Mouse (Mus musculus) v-Abl transformed pro-B cells (cell line): ENCODE measurements around the gene Wnt7a.

Experiments used
- in situ Hi-C, 2 experiments: fragments of 400-800 bp; cut with MboI; formaldehyde crosslinking; loops; one replicate each; pipeline ENCODE4 v1.15.1; 2025; ENCODE audit not compliant: unreplicated experiment in 2 of 2

The Wnt7a gene

DNA sequence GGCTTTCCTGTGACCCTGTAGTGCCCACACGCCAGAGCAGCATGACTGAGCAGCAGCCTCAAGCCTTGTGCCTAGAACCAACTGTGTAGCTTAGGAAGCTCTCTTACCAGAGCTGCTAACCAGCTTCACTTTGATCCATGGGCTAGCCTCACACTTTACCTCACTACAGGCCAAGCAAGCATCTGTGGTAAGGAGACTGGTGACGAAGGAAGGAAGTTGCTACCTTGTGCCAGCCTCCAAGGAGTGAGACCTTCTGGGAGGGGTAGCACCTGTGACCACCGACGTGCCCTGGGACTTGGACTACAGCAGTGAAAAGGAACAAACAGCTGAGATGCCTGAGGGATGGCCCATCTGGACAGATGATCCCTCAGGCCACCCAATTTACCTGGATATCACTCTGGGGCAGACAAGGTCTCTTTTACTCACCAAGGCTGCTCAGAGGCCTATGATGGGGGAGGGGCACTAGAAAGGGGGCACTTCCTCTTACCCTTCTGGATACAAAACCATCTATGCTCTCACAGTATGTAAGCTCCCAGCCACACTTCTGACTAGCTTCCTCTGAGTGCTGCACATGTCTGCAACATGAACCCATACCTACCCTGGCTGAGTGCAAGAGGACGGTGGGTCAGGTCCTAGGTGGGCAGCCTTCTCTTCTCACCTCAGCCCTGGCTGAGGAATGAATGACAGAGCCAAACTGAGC lies 18.5 kb downstream of the Wnt7a start:
- in situ Hi-C loops = no loop called here

DNA sequence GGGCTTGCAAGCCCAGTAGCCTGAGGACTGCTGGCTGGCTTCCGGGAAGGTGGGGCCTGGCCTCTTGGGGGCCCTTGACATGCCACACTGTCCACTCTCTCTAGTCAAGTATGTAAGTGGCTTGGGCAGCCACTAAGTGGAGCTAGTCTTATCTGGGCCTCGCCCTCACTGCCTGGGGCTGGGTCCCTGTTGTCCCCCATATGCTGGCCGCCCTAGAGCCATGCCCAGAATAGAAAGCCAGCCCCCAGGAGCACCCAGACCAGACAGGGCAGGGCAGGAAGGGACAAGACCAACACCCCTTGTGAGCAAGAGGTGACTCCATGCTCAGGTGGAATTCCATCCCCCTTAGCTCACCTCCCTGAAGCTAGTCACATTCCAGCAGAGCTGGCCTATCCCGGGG lies 22.0 kb downstream of the Wnt7a start:
- in situ Hi-C loops = no loop called here

DNA sequence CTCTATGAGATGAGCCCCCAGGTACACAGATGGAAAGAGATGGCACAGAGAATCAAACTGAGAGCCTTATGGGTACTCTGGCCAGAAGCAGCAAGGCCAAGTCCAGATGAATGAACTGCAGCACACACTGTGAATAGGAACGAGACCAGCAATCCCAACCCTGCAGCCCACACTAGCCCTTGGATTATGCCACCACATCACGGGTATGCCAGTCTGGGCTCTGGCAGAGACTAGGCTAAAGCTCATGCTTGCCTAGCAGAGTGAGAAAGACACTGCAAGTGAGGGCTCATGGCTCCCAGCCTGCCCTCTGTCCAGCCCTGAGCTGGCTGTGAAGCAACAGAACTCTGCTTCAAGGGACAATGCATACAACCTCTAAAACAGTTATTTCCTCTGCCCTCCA lies 26.7 kb downstream of the Wnt7a start:
- in situ Hi-C loops = no loop called here

DNA sequence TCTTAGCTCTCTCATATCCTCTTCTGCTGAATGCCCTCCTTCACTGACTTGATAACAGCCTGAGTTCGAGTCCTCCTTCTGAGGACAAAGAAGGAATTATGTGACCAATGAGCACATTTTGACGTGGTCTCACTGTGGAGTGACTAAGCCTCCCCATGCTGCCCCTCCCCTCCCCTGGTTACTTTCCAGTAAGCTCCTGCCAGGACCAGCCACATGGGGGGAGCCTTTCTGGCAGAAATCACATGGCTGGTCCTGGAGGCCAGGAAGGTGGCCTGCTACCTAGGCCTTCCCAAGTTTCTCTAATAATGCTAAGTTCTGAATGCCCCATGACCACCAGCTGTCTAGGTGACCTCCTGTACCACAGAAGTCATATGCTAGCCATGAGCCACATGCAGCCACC lies 27.3 kb downstream of the Wnt7a start:
- in situ Hi-C loops = no loop called here

DNA sequence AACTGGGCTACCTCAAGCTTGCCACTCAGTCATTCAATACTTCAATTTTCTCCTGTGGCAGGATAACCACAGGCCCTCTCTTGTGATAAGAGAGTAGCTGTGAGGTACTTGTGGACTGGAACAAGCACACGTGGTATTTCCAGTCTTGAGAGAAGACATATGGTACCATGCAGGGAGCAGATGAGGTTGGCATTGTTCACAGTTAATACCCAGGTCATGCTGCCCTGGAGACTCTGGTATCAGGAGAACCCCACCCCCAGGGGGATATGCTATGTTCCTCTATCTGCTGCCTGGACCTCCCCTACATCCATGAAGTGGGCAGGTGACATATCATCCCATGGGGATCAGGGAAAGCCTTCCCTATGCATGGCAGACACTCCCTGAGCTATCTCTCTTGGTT lies 27.9 kb downstream of the Wnt7a start:
- in situ Hi-C loops = no loop called here

DNA sequence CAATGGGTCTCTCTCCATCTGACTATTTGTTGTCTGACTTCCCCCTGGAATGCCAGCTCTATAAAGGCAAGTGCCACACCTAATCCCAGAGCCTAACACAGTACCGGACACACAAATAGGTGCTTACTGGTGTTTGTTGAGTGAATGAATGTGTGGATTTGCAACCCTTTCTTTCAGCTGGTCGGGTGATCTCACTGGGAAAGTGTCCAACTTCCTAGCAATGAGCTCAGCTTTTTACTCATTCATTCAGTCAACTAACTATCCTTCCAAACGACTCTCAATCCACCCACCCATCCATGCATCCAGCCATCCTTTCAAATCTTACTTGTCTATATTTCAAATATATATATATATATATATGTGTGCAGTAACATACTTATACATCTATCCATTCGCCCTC lies 31.3 kb downstream of the Wnt7a start:
- in situ Hi-C loops = no loop called here

DNA sequence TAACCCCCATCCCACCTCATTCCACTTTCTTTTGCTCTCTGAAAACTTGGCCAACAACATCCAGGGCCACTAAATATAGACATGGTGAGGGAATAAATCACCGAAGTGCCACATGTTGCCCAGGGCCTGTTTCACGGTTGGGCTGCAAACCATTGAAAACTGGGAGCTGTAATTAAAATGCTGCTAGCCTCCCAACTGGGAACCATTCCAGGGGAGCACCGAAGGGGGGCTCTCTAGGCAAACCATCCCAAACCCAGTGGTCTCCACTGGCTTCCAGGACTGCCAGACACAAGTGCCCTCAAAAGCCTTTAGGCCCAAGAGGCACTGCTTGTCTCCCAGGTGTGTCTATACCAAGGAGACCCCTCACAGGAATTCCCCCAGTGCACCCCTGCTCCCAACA lies 31.9 kb downstream of the Wnt7a start:
- in situ Hi-C loops = no loop called here

DNA sequence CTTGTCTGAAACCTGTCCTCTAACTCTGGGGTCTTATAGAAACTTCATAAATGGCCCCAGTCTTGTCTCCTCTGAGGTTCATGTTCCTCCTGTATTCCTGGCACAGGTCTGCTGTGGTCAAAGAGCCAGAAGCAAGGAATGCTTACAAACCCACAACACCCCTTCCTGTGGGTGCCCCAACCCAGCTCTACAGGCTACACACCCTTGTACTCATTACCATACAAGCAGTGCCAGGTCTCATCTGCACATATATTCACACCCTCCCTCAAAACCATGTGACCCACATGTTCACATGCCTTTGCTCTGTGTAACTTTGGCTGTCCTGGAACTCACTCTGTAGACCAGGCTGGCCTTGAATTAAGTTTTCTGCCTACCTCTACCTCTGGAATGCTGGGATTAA lies 38.2 kb downstream of the Wnt7a start:
- in situ Hi-C loops = no loop called here

DNA sequence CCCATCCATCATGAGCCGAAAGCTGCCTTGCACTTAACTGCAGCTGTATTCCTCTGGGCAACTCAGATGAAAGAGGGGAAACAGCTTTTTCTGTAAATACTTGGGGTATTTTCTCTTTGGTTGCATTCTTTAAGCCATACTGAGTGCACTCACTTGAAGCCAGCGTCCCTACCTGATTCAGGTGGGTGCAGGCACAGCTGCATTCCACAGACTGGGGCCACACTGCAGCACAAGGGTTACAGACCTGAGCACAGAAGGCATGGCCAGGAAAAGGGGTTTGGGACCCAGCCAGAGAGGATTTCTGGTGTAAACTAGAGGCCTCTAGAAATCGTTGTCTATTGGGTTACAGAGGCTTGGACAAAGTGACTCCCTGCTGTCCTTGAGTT lies 38.6 kb downstream of the Wnt7a start:
- in situ Hi-C loops = no loop called here

DNA sequence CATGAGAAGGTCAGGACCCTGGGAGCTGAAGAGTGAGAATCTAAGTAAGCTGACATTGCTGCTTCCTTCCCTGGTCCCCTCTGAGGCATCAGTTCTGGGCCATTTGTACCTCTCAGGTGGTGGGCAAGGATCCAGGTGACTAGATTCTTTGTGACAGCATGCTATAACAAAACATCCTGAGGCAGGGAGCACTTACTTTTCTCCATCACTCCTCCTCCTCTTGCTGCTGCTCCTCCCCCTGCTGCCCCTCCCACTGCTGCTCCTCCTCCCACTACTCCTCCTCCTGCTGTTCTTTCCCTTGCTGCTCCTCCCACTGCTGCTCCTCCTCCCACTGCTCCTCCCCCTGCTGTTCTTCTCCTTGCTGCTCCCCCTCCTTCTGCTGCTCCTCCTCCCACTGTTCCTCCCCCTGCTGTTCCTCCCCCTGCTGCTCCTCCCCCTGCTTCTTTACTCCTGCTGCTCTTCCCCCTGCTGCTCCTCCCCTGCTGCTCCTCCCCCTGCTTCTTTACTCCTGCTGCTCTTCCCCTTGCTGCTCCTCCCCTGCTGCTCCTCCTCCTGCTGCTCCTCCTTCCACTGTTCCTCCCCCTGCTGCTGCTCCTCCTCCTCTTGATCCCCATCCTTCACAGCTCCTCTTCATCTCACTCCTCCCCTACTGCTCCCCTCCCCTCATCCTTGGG lies 39.1 kb downstream of the Wnt7a start:
- in situ Hi-C loops = no loop called here

DNA sequence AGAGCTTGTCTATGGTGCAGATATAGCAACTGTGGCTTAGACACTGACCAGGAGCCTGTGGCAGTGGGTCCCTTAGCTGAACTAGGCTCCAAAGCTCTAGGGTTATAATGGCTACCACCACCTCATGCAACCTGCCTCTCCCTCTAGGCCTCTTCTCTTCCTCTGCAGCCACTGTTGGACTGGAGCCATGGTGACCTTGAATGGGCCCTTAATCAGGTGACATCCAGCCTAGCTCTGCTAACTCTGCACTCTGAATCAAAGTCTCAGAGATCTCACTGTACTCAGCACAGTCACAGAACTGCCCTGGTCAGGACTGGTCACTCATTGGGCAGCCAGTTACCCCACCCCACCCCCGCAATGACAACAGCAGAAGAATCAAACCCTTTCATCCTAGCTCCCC lies 44.4 kb downstream of the Wnt7a start:
- in situ Hi-C loops = no loop called here

DNA sequence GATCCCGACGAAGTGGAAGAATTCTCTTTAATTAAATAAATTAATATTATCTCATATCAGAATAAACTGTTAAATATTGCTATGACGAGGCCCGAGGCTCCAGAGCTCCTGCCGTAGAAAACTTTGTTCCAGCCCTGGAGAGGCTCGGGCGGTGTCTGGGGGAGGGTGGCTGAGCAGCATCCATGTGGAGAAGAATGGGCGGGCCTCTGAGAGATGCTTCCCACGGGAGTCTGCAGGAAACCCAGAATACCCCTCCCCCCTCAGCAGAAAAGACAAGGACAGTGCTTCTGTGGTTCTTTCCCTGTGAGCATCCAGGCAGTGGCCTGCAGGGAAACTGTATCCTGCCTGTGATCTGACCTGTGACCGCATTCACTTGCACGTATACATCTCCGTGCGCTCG lies 45.7 kb downstream of the Wnt7a start:
- in situ Hi-C loops = no loop called here

DNA sequence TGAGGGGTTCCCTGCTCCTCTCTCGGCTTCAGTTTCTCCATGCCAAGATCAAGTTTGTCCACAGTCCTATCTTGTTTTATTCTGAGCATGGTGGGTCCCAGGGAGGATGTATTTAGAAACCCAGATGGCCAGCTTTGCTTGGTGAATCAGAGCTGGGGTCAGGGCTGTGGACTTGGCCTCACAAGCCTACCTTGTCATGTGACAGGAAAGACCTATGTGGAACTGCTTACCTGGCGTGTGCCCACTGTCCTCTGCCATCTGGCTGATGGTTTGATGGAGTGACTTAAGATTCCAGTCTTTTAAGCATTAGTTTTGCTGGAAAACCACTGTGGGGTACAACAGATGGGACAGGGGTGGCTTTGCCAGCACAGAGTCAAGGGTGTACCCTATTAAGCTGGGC lies 48.4 kb downstream of the Wnt7a start:
- in situ Hi-C loops = no loop called here

DNA sequence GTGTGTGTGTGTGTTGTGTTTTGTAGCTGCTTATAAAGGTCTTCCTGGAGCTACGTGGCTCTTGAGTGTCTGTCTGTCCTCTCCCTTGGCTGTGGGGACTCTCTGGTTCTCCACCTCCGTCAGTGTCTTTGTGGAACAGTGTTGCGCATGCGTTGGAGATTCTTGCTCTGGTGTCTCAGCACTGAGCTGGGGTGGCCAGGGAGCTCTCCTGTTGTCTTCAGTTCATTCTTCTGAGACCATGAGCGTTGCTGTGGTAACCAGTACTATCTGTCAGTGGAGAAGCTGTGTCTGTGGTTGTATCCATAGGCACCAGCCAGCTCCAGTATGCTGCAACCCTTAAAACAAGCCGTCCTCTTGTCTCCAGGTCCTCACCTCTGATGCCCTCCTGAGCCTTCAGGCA lies 50.2 kb downstream of the Wnt7a start:
- in situ Hi-C loops = no loop called here

DNA sequence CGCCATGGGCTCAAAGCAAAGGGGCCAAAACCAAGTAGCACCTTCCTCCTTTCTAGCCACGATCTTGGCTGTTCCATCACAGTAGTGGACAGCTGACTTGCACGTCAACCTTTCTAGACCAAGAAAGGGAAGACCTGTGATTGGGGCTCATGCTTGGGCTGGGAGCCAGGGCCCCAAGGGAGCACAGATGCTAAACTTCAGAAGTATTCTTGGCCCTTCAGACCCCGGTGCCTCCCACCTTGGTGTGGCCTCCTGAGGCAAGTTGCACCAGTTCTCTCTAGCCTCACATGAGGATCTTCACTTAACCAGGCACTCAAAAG lies 50.8 kb downstream of the Wnt7a start:
- in situ Hi-C loops = no loop called here

DNA sequence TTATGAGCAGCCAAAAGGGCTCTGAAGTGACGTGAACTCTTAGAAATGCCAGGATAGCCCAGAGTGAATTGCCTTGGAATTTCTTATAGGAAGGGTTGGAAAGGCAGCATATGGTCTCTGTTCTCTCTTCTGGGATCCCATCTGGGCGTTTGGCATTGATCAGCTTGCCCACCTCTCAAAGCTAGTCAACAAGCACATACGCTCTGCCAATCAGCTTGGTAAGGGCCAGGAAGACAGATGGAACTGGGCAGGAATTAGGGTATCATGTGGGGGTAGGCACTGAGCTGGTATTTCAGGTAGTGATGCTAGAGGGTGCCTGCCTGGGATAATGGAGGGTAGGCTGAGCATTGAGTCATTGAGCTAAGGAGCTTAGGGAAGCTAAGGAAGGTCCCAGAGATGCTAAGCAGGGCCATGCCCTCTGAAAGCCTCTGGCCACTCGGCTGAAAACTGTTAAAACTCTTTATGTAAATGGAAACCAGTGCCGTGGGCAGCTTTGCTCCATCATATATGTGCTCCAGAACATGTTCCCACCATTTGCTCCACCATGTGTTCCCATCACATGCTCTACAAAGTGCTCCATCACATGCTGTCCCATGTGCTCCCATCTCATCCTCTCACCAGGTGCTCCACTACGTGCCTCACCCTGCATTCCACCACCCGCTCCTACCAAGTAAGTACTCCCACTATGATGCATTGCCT lies 51.3 kb downstream of the Wnt7a start:
- in situ Hi-C loops = no loop called here

DNA sequence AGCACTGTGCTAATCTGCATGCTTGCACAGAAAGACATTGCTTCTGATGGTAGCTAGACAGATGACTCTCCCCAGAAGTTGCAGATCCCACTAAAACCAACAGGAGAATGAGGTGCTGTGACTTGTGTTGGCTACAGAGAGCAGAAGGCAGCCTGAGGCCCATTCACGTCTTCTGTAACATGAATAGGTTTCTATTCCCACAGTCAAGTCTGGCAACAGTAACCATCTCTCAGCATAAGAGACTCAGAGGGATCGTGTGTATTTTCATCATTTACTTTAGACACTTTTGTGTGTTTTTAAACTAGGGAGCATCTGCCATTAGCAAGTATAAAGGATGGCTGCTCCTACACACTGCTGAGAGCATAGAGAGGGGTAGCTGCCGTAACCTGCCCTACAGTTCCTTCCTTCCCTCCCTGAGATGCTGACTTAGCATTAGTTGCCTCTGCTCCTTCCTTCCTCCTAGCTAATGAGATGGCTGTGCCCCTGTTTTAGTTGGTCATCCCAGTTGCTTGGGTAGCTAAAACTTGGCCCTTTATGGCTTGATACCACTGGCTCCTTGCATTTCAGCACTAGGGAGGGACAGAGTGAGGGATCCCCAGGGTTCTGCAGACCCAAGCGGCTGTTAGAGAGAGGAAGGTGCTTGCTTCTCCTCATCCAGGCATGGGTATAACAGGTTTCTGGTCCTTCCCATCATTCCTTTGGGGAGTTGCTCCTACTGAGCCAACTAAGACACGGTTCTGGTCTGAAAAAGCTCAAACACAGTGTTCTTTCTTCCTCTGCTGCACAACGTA lies 52.1 kb downstream of the Wnt7a start:
- in situ Hi-C loops = no loop called here

DNA sequence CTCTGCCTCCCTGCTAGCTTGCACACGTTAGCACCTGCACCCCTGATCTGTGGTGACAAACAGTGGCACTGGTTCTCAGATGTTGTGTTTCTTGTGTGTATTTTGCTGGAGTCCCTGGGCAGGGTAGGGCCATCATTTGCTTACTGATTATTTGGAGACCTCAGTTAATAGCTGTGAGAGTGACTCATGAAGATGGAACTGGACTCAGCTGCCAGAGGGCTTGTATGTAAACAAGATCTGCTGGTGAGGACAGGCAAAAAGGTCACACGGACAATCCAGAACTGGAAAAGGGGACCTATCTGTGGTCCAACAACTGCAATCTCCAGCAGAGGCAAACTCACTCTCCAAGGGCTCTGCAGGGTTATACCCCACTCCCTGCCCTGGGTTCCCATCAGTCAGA lies 52.8 kb downstream of the Wnt7a start:
- in situ Hi-C loops = no loop called here

DNA sequence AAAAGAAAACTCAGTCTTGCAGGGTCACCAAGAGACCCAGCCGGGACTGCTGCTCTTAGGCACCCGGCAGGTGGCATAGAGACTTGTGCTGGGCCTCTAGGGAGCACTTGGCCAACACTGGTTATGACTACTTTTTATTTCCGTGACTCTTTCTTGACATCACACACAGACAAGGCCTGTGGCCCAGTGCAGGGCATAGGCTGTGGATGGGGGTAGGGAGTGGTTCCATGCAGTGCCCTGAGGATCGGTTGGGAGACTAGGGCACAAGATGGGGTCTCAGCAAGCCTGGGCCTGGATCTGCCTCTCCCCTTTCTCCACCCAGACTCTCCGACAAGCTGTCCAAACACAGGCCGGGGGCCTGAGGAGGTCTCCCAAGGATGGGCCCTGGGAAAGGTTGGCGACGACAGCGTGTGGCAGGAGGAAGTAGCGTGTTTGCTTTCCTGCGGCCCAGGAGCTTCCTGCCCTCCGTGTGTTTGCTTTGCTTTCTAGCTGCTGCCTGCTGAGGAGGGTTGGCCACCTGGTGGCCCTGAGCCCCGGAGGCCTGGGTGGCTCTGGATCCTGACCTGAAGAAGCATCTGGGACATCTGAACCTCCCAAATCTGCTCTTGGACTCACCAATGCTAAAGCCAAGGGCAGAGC lies 53.8 kb downstream of the Wnt7a start:
- in situ Hi-C loops = no loop called here

DNA sequence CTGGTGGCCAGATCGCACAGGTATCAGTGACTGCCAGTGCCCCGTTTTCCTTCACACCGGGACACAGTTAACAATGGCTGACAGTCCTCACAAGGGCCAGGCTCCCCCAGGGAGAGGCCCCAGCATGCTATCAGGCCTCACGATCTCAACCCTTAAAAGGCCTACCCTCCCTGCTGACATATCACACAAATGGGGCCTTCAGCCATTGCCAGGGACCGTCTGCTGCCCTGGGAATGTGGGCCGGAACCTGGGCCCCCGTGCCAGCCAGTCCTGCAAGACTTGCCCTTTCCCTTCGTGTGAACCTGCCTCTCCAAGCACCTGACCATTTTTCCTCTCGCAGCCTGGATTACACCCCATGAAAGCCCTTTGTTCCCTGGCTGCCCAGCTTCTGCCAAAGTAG lies 61.5 kb downstream of the Wnt7a start:
- in situ Hi-C loops = no loop called here

DNA sequence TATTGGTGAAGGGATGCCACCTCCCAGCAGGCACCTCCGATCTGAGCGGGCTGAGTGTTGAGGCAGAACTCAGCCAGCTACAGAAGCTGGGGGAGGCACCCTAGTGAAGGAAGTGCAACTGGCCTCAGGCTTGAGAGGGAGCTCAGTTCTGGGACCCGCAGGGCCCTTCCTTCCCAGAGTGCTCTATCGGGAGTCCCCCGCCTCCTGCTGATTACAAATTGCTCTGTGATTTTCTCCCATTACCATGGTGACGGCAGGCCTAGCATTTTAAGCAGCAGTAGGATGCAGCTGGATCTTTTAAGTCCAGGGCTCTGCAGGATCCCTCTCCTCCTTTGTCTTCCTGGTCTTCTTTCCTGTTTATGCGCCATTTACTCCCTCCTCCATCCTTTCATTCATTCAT lies 63.4 kb downstream of the Wnt7a start:
- in situ Hi-C loops = no loop called here
